Mouse (Mus musculus) liver, embryonic 15.5 days (tissue): ENCODE results near the gene Tapbpl. TPM values are rescaled to one million over a fixed set of nuclear protein-coding genes. Genes with fewer than 3 reads are reported as not detected.
A peak's percentile ranks its signal among the peaks of the same experiment; 100 is the strongest.

ENCODE experiments used
- ATAC-seq: fragments of 200-750 bp; cut with Nextera tagmentation; 2 replicates; pipeline ENCODE4 v1.8.0; 2017; ENCODE audit warnings: moderate number of reproducible peaks, mild to moderate bottlenecking, moderate library complexity; ENCODE audit not compliant: insufficient read depth
- H3K27ac ChIP-seq: fragments of 300-500 bp; sonication (generic); replicated peaks from 2 replicates; pipeline ENCODE4 v1.5.1; 2015; ENCODE audit warnings: mild to moderate bottlenecking, inconsistent platforms
- H3K27me3 ChIP-seq: fragments of 300-500 bp; sonication (generic); 2 replicates; pipeline ENCODE4 v1.6.1; 2015; ENCODE audit warnings: mild to moderate bottlenecking, inconsistent platforms
- H3K36me3 ChIP-seq: fragments of 300-500 bp; sonication (generic); replicated peaks from 2 replicates; pipeline ENCODE4 v1.6.1; 2015; ENCODE audit warnings: moderate library complexity, mild to moderate bottlenecking, inconsistent platforms
- H3K4me1 ChIP-seq: fragments of 300-500 bp; sonication (generic); replicated peaks from 2 replicates; pipeline ENCODE4 v1.6.1; 2015; ENCODE audit warnings: inconsistent platforms
- H3K4me2 ChIP-seq: fragments of 300-500 bp; sonication (generic); 2 replicates; pipeline ENCODE4 v1.6.1; 2015; ENCODE audit warnings: moderate library complexity, mild to moderate bottlenecking, inconsistent platforms
- H3K4me3 ChIP-seq: fragments of 300-500 bp; sonication (generic); replicated peaks from 2 replicates; pipeline ENCODE4 v1.5.1; 2015; ENCODE audit warnings: mild to moderate bottlenecking, inconsistent platforms
- H3K9ac ChIP-seq: fragments of 300-500 bp; sonication (generic); 2 replicates; pipeline ENCODE4 v1.6.1; 2015; ENCODE audit warnings: moderate library complexity, mild to moderate bottlenecking, inconsistent platforms
- H3K9me3 ChIP-seq: fragments of 300-500 bp; sonication (generic); replicated peaks from 2 replicates; pipeline ENCODE4 v1.6.1; 2016; ENCODE audit warnings: inconsistent platforms
- WGBS: fragments of 180-500 bp; shearing (Covaris S2); methylation state at CpG from one replicate; pipeline ENCODE4 v1.1.7; 2015; ENCODE audit warnings: mixed read lengths; ENCODE audit not compliant: insufficient replicate concordance; 5-methylcytosine and 5-hydroxymethylcytosine counted together
- polyA plus RNA-seq: library from polyadenylated mRNA; unstranded; fragments of >200 nt; fragmentation: Nextera tagmentation; extraction: Ambion mirVana; gene quantifications from 2 replicates; pipeline ENCODE4 v1.2.1, GENCODE M21; 2015

The Tapbpl gene
- polyA plus RNA-seq, 1 experiment from 2014 or later: 8.4 TPM

- H3K9me3 ChIP-seq: no peaks in the 10 kb centered on the region
- 16% methylated on average over 6 of the region's 6 CpGs for WGBS
- no peak overlapping the region for H3K4me3 ChIP-seq
- no peak for ATAC-seq
- peaks cover 12% of the 10 kb centered on the region; the same call in 1 of the 2 replicates for H3K4me1 ChIP-seq
- no peak overlapping the region for H3K4me2 ChIP-seq
- H3K27ac ChIP-seq: no peak overlapping the region
- H3K9ac ChIP-seq: no peak overlapping the region
- no peaks in the 10 kb centered on the region for H3K27me3 ChIP-seq
- H3K36me3 ChIP-seq: no peaks in the 10 kb centered on the region
Observed at GRCm38 (mm10) chr6:125238396-125238795, 6.7 kb upstream of the Tapbpl start.

- WGBS: 73% methylated on average over 4 of the region's 4 CpGs
- no peak for ATAC-seq
- Histone ChIP-seq H3K36me3 (no peaks in the 10 kb centered on the region), H3K9me3 (no peaks in the 10 kb centered on the region), H3K27ac (no peak overlapping the region), H3K4me3 (no peak overlapping the region), H3K4me1 (peaks cover 22% of the 10 kb centered on the region), H3K4me2 (no peak overlapping the region), H3K27me3 (no peaks in the 10 kb centered on the region), H3K9ac (no peak overlapping the region)
Observed at GRCm38 (mm10) chr6:125237421-125237820, 5.8 kb upstream of the Tapbpl start.

GRCm38 (mm10) chr6:125236782-125237181, 5.1 kb upstream of the Tapbpl start, which contains the start of gene Cd27:
Cd27 (minus strand) TSS chr6:125237010.
- no peak within 1 kb of the TSS for H3K27ac ChIP-seq
- H3K9ac ChIP-seq: no peak within 1 kb of the TSS
- H3K36me3 ChIP-seq: no peaks in the 10 kb centered on the region
- peaks cover 28% of the 10 kb centered on the region for H3K4me1 ChIP-seq
- 36% methylated on average over 6 of the region's 6 CpGs for WGBS
- H3K9me3 ChIP-seq: no peaks in the 10 kb centered on the region
- H3K4me2 ChIP-seq: no peak within 1 kb of the TSS
- H3K4me3 ChIP-seq: no peak within 1 kb of the TSS
- no peak for ATAC-seq
- H3K27me3 ChIP-seq: no peaks in the 10 kb centered on the region

GRCm38 (mm10) chr6:125236341-125236740, 4.7 kb upstream of the Tapbpl start:
- H3K9ac ChIP-seq: no peak overlapping the region
- no peaks in the 10 kb centered on the region for H3K36me3 ChIP-seq
- WGBS: 67% methylated on average over 6 of the region's 6 CpGs
- H3K27ac ChIP-seq: no peak overlapping the region
- no peak overlapping the region for H3K4me2 ChIP-seq
- H3K9me3 ChIP-seq: no peaks in the 10 kb centered on the region
- ATAC-seq: no peak
- no peaks in the 10 kb centered on the region for H3K27me3 ChIP-seq
- H3K4me1 ChIP-seq: peaks cover 30% of the 10 kb centered on the region
- no peak overlapping the region for H3K4me3 ChIP-seq

GRCm38 (mm10) chr6:125234520-125234828, 2.8 kb upstream of the Tapbpl start:
- H3K9me3 ChIP-seq: no peaks in the 10 kb centered on the region
- ATAC-seq: no peak
- WGBS: 62% methylated on average over 5 of the region's 5 CpGs
- H3K4me3 ChIP-seq: no peak overlapping the region
- no peaks in the 10 kb centered on the region for H3K27me3 ChIP-seq
- peaks cover 38% of the 10 kb centered on the region for H3K4me1 ChIP-seq
- no peak overlapping the region for H3K4me2 ChIP-seq
- H3K9ac ChIP-seq: no peak overlapping the region
- no peak overlapping the region for H3K27ac ChIP-seq
- no peaks in the 10 kb centered on the region for H3K36me3 ChIP-seq

- Histone ChIP-seq H3K27ac (no peak overlapping the region), H3K4me3 (no peak overlapping the region)
- 54% methylated on average over 7 of the region's 7 CpGs for WGBS
Observed at GRCm38 (mm10) chr6:125233816-125234519, 2.3 kb upstream of the Tapbpl start.

GRCm38 (mm10) chr6:125232516-125232915, 856 bp upstream of the Tapbpl start:
- Histone ChIP-seq H3K9ac (0 out of 2 replicates have a peak overlapping the region, but pooled peaks have one; percentile 62), H3K4me2 (peak overlapping the region; percentile 86), H3K27me3 (no peaks in the 10 kb centered on the region), H3K4me1 (peaks cover 35% of the 10 kb centered on the region), H3K27ac (peak overlapping the region; percentile 84), H3K9me3 (no peaks in the 10 kb centered on the region), H3K36me3 (no peaks in the 10 kb centered on the region), H3K4me3 (peak overlapping the region; percentile 66)
- WGBS: 29% methylated on average over 6 of the region's 6 CpGs
- no peak for ATAC-seq

More at GRCm38 (mm10) chr6:125233816-125234519, 2.3 kb upstream of the Tapbpl start:
- Histone ChIP-seq H3K36me3 (no peaks in the 10 kb centered on the region), H3K27me3 (no peaks in the 10 kb centered on the region), H3K9me3 (no peaks in the 10 kb centered on the region), H3K4me1 (peaks cover 37% of the 10 kb centered on the region), H3K4me2 (no peak overlapping the region), H3K9ac (no peak overlapping the region)
- no peak for ATAC-seq

GRCm38 (mm10) chr6:125232045-125232437, 381 bp upstream of the Tapbpl start:
- WGBS: 20% methylated on average over 4 of the region's 4 CpGs
- Histone ChIP-seq H3K4me1 (peaks cover 35% of the 10 kb centered on the region), H3K9me3 (no peaks in the 10 kb centered on the region), H3K27me3 (no peaks in the 10 kb centered on the region), H3K9ac (peak overlapping the region; percentile 62), H3K4me3 (peak overlapping the region; percentile 66), H3K36me3 (0 out of 2 replicates have a peak, but pooled peaks cover 4% of the 10 kb centered on the region), H3K4me2 (peak overlapping the region; percentile 86), H3K27ac (peak overlapping the region; percentile 84)
- no peak for ATAC-seq

GRCm38 (mm10) chr6:125230571-125230970, 1.1 kb downstream of the Tapbpl start:
- H3K4me2 ChIP-seq: peak overlapping the region; percentile 86
- H3K9me3 ChIP-seq: no peaks in the 10 kb centered on the region
- no peak for ATAC-seq
- WGBS: 66% methylated on average over 9 of the region's 9 CpGs
- peak overlapping the region; percentile 62; the same call in 1 of the 2 replicates for H3K9ac ChIP-seq
- no peaks in the 10 kb centered on the region for H3K27me3 ChIP-seq
- peaks cover 35% of the 10 kb centered on the region for H3K4me1 ChIP-seq
- 0 out of 2 replicates have a peak, but pooled peaks cover 10% of the 10 kb centered on the region for H3K36me3 ChIP-seq
- no peak overlapping the region; the same call in 1 of the 2 replicates for H3K27ac ChIP-seq
- peak overlapping the region; percentile 66 for H3K4me3 ChIP-seq

- WGBS: 72% methylated on average over 5 of the region's 5 CpGs
Observed at GRCm38 (mm10) chr6:125225518-125226115, 6.0 kb downstream of the Tapbpl start.

GRCm38 (mm10) chr6:125222577-125222976, 9.1 kb downstream of the Tapbpl start:
- H3K27me3 ChIP-seq: no peaks in the 10 kb centered on the region
- ATAC-seq: no peak
- H3K4me2 ChIP-seq: no peak overlapping the region
- 65% methylated on average over 3 of the region's 3 CpGs for WGBS
- H3K4me3 ChIP-seq: no peak overlapping the region
- H3K36me3 ChIP-seq: peaks cover 38% of the 10 kb centered on the region
- peaks cover 4% of the 10 kb centered on the region; the same call in 1 of the 2 replicates for H3K4me1 ChIP-seq
- H3K27ac ChIP-seq: no peak overlapping the region
- no peak overlapping the region for H3K9ac ChIP-seq
- H3K9me3 ChIP-seq: no peaks in the 10 kb centered on the region

More at GRCm38 (mm10) chr6:125225518-125226115, 6.0 kb downstream of the Tapbpl start:
- H3K27me3 ChIP-seq: no peaks in the 10 kb centered on the region
- H3K36me3 ChIP-seq: peaks cover 32% of the 10 kb centered on the region
- H3K9ac ChIP-seq: no peak overlapping the region
- no peak overlapping the region for H3K27ac ChIP-seq
- no peak overlapping the region for H3K4me3 ChIP-seq
- H3K4me2 ChIP-seq: no peak overlapping the region
- ATAC-seq: no peak
- peaks cover 2% of the 10 kb centered on the region for H3K4me1 ChIP-seq
- H3K9me3 ChIP-seq: no peaks in the 10 kb centered on the region
